Mouse (Mus musculus): ENCODE measurements around the gene Drc3.

Gene Drc3

DNA sequence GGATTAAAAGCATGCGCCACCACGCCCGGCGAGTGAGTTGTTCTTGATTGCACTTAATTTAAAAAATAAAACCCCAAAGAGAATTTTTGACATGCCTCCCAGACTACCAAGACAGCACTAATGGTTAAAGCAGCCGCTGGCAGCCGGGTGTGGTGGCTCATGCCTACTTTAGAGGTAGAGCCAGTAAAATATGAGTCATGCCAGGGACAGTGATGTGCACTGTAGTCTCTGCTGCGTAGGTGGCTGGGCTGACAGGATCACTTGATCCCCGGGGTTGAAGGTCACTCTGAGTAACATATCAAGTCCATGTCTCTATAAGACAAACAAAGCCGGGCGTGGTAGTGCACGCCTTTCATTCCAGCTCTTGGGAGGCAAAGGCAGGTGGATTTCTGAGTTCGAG is 13.8 kb upstream of the Drc3 start:
- no peak for DNase-seq

DNA sequence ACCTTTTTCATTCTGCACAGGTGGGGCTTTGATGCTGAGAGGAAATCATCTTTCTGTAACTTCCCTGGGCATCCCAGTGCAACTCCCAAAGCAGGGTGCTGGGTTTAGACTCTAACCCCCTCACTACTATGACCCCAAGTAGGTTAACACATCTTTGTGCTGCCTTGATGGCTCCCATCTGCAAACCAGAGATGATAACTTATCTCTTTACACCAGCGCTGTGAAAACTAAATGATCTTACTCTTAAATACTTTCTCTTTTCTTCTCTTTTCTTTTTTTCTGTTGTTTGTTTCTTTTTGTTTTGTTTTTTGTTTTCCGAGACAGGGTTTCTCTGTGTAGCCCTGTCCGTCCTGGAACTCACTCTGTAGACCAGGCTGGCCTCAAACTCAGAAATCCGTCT is 7.3 kb upstream of the Drc3 start:
- DNase-seq, result no peak

DNA sequence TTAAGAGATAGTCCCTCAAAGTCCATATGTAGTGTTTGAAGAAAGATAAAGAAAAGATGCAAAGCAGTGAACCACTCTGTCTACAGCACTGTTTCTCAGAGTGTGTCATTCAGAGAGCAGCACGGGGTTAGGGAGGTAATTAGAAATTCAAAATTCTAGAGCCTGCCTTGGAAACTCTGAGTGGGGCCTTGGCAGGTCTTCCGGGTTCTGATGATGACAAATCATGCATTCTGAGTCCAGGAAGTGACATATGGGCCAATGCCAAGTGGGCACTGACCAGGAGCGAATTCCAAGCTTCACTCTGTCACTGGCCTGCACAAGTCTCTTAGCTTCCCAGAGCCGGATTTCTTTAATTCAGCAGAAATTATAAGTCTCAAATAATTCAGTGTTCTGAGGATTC is 6.6 kb upstream of the Drc3 start:
- peak; percentile 81 for DNase-seq

DNA sequence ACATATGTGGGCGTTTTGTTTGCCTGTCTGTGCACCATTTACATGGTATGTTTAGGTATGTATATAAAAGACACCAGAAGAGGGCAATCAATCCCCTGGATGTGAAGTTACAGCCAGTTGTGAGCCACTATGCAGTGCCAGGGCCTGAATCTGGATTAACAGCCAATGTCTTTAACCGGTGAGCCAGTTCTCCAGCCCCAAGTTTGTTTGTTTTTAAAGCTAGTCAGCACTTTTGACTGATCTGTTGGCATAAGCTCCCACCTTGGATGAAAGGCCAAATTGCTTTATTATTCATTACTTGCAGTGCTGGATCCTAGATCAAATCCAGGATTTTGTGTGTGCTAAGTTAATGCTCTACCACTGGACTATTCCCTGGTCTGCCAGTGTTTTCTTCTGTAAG is 1.7 kb upstream of the Drc3 start:
- DNase-seq, result no peak

DNA sequence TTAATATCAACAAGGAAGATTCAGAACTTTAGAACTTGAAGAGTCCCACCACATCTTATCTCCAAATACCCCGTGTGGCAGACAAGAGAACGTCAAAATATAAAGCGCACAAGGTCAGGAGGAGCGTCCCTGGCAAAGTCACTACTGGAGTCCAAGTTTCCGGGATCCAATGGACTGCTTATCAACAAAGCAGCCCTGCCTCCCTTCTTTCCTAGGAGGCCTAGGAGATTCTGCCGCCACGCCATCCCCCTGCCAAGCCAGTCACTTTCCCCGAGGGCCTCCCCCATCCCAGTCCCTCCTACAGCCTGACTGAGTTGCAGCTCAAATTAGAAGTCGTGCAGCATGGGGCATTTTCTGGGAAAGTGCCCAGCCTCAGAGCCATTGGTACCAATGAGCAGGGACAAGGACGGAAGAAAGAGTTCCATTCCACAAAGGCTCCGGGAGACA is 1.2 kb upstream of the Drc3 start:
- DNase-seq, result peak; percentile 68

DNA sequence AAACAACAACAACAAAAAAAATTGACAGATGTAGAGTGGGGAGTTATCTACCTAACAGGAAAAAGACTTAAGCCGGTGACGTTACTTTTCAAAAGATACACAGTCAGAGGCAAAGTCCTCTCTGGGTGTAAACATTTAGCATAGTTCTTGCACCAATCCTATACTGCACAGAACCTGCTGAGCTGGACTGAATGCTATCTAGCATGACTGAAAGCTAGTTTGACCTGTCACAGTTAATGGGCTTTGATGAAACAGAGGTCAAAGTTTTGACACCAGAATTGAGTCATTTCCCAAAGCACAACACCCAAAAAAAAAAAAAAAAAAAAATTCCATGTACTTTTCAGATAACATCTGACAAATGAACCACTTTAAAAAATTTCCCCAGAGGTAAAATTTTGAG is 2.8 kb downstream of the Drc3 start:
- no peak for DNase-seq

DNA sequence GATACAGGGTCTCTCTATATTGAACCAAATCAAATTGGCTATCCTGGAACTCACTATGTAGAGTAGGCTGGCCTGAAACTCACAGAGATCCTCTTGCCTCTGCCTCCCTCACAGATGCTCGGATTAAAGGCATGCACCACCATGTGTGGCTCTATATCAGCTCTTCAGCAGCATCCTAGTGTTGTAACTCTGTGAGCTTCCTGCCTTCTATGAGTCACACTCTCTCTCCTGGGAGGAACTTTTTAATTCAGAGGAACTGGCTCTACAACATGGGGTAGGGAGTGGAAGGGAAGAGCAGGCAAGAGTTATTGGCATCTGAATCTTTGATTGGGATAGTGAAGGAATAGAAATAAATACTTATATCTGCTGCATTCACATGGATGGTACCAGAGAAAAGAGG is 4.0 kb downstream of the Drc3 start:
- no peak for DNase-seq

DNA sequence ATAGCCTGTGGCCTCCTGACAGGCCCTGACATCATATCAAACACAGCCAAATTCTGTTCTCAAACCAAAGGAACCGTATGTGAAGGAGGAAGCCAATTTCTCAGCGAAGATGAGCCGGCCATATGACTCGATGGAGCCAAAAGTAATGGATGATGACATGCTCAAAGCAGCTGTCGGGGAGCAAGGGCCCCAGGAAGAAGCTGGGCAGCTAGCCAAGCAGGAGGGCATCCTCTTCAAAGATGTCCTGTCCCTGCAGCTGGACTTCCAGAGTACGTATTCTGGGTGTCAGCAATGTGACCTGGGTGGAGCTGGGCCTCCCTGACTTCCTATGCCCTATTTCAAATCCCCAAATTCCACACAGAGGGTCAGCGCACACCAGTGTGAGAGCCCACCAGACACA is 5.4 kb downstream of the Drc3 start:
- no peak for DNase-seq

DNA sequence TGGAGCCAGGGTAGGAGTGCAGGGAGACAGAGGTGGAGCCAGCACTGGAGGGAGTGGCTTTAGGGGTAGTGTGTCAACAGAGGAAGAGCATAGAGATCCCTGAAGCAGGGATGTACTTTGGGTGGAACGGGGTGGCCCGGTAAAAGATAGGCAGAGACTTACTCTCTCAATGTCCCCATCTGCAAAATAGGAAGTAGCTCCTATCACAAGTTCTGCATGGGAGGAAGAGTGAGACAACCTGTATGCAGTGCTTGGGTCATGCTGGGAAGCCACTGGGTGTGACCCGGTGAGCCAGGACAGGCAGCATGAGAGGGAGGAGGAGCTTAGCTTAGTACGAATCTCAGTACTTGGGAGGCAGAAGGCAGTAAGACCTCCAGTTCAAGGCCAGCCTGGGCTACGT is 6.0 kb downstream of the Drc3 start:
- no peak for DNase-seq

DNA sequence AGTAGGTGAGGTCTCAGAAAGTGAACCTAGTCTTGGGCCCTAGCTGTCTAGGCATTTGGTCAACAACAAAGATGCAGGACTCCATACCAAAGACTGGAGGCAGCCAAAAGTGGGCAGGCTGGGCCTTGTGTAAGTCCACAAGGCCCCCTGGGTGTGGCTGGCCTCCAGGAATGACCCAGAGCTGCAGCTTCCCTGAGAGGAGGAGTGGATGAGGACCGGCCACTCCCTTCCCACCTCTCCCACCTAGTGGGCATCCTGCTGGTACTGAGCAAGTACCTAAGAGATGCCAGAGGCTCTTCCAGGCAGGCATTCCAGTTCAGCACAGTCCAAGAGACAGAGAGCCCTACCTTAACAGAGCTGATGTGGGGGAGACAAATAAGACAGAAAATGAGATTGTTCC is 6.8 kb downstream of the Drc3 start:
- no peak for DNase-seq

DNA sequence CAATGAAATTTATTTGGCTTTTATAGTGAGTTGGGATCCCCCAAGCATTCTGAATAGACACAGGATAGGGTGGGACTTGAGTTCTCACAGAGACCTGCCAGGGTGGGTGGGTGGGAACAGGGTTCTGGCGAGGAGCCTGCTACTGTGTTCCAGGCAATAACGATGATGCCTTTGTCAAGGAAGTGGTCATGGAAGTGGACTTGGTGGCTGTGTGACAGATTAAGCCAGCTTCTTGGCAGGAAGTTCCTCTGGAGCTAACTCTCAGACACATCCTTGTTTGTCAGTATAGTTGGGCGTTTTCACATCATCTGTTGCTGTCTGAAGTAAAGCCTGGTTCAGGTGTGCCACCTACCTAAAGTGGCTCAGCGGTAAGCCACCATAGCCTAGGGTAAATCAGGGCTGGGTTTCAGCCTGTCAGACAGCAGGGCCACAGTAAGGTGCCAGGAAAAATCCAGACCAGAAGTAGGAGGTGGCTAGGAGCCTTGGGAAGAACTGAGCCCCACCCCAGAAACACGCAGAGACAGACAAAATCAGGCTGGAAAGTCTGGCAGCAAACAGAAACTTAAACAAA is 7.6 kb downstream of the Drc3 start:
- DNase-seq, result no peak

DNA sequence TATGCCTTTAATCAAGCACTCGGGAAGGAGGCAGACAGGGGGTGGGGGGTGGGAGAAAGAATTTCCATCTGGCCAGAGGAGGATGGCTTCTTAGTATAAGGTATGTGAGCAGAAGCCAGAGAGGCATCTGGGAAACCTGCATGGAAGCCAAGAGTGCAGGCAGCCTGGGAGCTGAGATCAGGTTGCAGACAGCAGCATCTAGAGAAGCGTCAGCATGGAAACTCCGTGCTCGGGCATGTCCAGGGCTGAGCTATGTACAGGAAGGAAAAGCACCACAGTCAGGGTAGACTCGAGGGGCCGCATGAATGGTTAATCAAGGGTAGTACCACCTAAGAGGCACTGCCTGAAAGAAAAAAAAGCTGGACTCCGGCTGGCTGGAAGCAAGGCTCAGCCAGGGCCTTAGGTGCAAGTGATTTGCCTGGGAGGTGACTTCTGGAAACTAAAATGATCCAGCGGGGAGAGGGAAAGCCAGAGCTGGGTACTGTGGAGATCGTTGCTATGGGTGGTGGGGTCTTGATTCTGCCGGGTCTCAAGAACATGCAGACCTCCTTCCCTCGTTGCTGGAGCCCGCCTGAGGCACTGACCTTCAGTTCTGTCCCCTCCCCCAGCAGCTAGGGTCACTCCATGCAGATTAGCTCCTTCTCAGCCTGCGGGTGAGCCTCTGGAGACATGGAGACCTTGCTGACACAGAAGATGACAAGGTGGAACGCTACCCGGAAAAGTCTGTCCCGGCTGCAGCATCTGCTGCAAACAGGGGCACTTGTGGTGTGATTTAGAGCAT is 13.3 kb downstream of the Drc3 start:
- DNase-seq, result no peak

DNA sequence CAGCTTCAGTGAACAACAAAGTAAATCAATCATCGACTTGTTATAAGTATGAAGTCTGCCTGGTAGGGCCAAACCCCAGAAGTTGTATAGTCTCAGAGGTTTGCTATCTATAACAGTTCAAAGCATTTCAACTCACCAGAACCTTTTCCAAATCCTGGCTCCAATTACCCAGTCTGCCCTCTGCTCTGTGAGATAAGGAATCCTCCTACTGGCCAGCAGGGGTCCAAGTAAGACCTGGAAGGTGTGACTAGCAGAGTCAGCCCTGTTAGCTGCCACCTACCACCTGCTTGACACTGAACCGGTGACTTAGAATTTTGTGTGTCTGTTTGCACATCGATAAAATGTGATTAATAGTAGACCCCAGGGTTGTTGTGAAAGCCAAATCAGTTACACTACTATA is 14.1 kb downstream of the Drc3 start:
- DNase-seq, result no peak

DNA sequence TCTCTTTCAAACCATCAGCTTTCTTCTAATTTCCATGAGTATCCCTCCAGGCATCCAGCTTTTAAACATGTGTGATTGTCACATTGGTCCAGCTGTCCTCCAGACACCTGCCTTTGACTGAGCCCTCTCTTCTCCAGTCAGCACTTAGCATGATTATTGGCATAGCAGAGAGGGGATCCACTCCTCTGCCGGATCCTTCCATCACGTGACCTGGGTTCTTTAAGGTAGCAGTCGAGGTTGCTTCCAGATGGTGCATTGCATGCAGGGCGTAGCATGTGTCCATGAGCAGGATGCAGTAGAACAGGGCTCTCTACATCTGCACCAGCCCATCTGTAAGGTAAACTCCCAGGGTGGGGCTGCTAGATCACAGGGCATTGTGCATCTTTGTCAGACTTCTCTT is 15.8 kb downstream of the Drc3 start:
- DNase-seq, result no peak

DNA sequence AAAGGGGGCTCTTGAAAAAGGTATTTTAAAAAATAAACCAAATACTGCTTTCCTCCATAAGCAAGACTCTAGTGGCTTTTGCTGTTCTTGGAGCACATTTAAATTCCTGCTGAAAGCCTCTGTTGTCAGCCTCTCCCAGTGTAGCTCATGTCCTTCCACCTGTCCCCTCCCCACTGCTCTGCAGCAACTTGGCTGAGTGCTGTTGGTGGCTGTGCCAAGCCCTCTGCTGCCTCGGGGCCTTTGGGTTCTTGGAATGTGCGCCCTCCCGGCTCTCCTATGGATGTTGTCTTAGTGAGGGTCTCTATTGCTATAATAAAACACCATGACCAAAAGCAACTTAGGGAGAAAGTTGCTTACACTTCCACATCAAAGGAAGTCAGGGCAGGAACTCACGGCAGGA is 16.3 kb downstream of the Drc3 start:
- DNase-seq, result no peak

DNA sequence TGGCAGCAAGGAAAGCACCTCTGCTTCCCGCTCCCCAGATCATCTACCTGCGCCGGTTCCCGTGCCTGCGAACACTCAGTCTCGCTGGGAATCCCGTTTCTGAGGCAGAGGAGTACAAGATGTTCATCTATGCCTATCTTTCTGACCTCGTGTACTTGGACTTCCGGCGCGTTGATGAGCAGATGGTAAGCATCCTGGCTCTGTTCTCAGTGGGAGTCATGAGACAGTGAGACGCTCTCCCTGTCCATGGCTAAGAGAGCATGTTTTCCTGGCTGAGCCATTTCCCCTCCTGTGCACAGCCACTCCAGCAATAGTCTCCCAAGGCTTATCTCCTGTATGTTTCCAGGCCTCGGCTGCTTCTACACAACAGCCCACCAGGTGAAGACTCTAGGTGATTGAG is 17.3 kb downstream of the Drc3 start:
- no peak for DNase-seq

DNA sequence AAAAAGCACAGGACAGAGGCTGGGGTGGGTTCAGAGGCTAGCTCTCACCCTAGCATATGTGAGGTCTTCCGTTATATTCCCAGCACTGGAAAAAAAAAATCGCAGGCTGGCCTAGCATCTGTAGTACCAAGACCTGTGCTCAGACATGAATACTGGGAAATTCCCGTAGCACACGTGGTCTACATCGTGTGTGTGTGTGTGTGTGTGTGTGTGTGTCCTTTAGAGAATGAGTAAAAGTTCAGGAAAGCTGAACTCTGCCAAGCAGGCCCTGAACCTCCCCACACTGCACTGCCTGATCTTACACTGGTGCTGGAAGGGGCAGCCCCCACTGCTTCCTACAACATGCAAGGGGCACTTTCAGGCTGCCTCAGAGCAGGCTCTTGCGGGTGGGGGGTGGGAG is 21.4 kb downstream of the Drc3 start:
- DNase-seq, result no peak

DNA sequence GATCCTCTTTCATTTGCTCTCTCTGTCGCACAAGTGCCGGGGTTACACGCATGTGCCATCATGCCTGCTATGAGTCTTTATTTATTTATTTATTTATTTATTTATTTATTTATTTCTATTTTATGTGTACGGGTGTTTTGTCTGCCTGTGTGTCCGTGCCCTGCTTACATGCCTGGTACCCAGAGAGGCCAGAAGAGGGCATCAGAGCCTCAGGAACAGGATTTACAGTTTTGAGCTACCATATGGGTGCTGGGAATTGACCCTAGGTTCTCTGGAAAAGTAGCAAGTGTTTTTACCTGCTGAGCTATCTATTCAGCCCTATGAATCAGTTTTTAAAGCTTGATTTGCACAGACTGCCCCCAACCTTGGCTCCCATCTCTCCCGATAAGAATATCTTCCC is 30.4 kb downstream of the Drc3 start:
- DNase-seq, result no peak

DNA sequence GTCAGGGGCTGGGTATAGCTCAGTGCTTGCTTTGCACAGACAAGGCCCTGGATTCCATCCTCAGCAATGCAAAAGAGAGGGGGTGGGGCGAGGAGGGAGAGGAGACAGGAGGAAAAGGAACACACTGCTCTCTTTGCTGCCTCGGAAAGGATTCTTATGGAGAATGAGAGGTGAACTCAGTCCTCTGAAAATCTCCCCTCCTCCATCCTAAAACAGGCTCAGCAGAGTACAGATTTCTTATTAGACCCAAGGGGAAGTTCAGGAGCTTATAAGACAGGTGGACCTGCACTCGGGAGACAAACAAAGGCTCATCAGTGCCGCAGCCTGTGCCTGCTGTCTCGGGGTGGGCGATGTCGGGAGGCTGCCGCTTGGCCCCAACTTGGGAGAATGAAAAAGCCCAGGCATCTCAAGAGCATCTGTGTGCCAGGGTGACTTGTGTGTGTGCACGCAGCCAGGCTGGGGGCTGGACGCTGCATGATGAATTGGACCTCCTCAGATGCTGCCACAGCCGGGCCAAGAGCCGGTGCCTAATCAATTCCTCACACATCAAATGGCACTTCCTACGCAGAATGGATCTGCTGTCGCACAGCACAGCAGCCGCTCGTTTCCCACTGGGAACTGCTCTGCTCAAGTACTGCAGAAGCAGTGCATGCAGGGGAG is 31.8 kb downstream of the Drc3 start:
- peak; percentile 29 for DNase-seq

DNA sequence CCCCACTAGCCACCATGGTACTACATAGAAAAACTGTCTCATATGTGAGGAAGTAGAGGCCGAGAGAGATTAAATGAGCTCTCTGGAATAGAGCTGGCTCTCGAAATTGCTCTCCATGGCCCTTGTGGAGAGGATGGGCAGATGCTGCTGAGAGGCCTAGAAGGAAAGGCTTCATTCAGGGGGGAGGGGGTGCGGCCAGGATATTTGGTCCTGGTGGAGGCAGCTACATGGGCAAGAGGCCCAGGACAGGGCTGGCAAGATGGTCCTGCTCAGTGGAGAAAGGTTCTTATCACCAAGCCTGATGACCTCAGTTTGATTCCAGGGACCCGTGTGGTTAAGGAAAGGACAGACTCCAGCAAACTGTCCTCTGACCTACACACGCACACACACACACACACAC is 32.8 kb downstream of the Drc3 start:
- no peak for DNase-seq

DNA sequence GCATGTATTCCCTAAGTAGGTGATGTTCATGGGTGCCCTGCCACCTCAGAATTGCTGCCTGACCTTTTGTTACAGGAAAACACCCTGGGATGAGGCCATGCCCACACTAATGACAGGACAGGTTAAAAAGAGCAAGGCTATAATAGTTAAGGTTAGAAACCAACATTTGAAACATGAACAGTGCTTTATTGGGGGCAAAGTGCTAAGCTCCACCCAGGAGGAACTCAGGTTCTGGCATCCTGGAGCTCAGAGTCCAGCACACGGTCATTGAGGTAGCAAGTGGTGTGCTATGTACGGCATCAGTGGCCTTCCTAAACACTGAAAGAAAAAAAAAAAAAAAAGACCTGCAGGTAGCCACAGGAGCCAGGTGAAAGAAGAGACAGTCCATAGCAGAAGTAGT is 34.8 kb downstream of the Drc3 start:
- DNase-seq, result no peak

DNA sequence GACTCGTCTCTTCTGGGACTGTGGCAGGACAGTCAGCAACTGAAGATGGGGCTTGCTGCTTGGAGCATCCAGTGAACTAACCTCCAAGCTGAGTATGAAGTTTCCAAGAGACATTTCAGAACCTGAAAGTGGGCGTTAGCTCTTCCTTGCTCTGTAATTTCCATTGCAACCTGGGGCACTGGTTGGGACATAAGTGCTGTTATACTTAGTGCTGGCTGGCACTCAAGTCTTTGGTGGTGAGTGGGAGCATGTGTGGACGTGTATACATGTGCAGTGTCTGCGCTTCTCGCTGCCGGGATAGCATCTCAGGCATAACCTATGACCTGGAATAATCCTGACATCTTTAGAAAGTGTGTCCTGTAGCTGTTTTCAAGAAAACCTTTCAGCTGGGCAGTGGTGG is 38.2 kb downstream of the Drc3 start:
- DNase-seq, result no peak

DNA sequence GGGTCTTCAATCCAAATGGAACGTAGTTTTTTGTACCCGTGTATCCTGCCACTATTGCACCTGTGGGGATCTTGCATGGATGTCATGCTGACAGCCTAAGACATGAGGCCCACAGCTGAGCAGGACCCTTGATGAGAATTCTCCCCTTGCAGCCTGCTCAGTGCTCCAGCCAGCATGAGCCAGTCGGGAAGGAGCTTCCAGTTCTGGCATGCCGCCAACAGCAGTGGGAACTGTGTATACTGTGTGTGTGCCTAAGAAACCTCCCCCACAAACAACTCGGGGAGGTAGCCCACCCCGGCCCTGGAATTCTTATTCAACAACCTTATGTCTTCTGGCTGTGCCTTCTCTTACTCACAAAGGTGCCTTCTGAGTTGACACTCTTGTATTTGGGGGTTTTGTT is 43.4 kb downstream of the Drc3 start:
- peak; percentile 30 for DNase-seq

DNA sequence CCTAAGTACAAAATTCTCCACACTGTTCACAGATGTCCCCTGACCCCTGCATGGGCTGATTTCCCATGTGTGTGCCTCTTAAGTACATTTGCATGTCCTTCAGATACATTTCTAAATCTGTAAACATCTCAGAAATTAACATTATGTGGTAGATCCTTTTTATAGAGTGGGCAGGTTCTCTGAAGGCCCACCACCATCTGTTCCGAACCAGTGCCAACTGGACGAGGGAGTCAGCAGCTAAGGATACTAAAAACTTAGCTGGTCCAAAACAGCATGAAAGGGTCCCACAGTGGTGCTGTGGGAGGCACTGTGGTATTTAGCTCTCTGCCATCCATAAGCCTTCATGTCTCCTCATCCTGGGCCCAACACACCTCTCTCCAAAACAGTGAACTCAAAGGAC is 44.0 kb downstream of the Drc3 start:
- no peak for DNase-seq

DNA sequence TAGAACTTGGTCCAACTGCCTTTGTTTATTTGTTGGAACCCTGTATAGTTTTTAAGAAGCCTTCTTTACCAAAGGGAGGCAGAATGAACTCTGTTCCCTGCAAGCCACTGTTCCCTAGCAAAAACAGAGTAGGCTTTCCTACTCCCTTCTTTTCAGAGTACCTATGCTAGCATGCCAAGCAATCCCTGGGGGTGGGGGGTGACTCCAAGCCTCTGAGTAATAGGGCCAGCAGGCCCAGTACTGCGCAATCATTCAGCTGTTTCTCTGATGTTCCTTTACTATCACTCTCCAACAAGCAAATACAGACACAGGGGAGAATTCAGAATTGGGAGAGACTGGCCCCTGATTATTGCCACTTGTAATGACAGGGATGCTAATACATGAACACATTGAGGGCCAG is 53.5 kb downstream of the Drc3 start:
- no peak for DNase-seq
